11 mouse cellular contexts compared by ENCODE assay signal in the genomic region with DNA sequence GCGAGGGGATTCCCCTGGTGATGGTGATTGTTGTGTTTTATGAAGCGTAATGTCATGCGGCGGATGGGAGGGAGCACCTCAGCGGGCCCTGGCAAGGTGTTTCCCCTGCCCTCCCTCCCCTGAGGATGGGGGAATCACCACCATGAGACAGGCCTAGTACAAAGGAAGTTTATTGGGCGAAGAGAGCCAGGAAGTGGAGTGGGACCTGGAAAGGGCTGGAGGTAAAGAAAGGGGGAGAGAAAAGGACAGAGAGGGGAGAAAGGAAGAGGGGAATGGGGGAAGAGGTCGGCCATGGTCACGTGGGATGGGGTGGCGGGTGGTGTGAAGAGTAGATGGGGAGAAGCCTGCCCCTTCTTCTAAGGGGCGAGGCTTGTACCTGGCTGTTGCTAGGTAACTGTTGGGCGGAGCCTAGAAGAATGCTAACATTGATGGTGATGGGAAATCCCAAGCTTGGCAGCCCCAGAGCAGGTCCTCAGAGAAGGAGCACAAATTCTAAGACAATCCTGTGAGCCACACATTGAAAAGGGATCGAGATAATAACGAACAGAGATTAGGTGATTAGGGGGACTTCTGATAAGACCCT. TPM values are rescaled to one million over a fixed set of nuclear protein-coding genes. Genes with fewer than 3 reads are reported as not detected.
DNase-seq lines count a peak whose midpoint lies in the region; ATAC-seq and TF ChIP-seq lines count a peak whose summit lies in the region.
"Had no signal": no experiment of that assay in that cellular context is flagged by ENCODE, and none has a peak within 500 bp of the region (broad histone marks: within the 10 kb centered on the region; RNA-seq: fewer than 3 reads in every experiment).

No protein-coding gene starts in this region.

- no peak overlapping the region for H3K9ac ChIP-seq in forebrain, embryonic 12.5 days
- no peak overlapping the region for H3K9ac ChIP-seq in midbrain, embryonic 11.5 days (ENCODE audit: low read length)
- no peak overlapping the region for H3K9ac ChIP-seq in midbrain, embryonic 16.5 days (ENCODE audit: low read depth, low read length)
- H3K9ac ChIP-seq in kidney, embryonic 14.5 days (ENCODE audit: low read depth, low read length) = no peak overlapping the region
- H3K9ac ChIP-seq: limb, embryonic 15.5 days had no signal

- H3K27me3 ChIP-seq in forebrain, embryonic 10.5 days (ENCODE audit: poor library complexity, severe bottlenecking) = no peaks in the 10 kb centered on the region
- peaks cover 5% of the 10 kb centered on the region for H3K27me3 ChIP-seq in forebrain, embryonic 12.5 days
- no peaks in the 10 kb centered on the region for H3K27me3 ChIP-seq in midbrain, embryonic 11.5 days (ENCODE audit: control insufficient read depth, insufficient read depth, low read length)
- H3K27me3 ChIP-seq in midbrain, embryonic 16.5 days (ENCODE audit: control insufficient read depth, insufficient read depth, low read depth, low read length) = no peaks in the 10 kb centered on the region
- no peaks in the 10 kb centered on the region for H3K27me3 ChIP-seq in kidney, embryonic 14.5 days (ENCODE audit: control insufficient read depth, insufficient read depth, low read length)
- H3K27me3 ChIP-seq in spleen, adult 2 months (ENCODE audit: control insufficient read depth, insufficient read depth, low read length) = no peaks in the 10 kb centered on the region
- H3K27me3 ChIP-seq: limb, embryonic 15.5 days had no signal

- H3K9me3 ChIP-seq in forebrain, embryonic 10.5 days = no peaks in the 10 kb centered on the region
- no peaks in the 10 kb centered on the region for H3K9me3 ChIP-seq in forebrain, embryonic 12.5 days
- H3K9me3 ChIP-seq in midbrain, embryonic 11.5 days (ENCODE audit: control insufficient read depth, low read length) = no peaks in the 10 kb centered on the region
- H3K9me3 ChIP-seq in midbrain, embryonic 16.5 days (replicated peaks; ENCODE audit: control insufficient read depth, low read length, poor library complexity, severe bottlenecking) = no peaks in the 10 kb centered on the region
- no peaks in the 10 kb centered on the region for H3K9me3 ChIP-seq in kidney, embryonic 14.5 days (ENCODE audit: control insufficient read depth, low read length)
- H3K9me3 ChIP-seq: limb, embryonic 15.5 days had no signal

- DNase-seq in forebrain, embryonic 10.5 days (ENCODE audit: extremely low spot score, low spot score) = no peak
- DNase-seq in midbrain, embryonic 11.5 days (ENCODE audit: low spot score, missing footprints) = peak; percentile 61
- peak; percentile 74 to 80 for DNase-seq in spleen, adult 2 months (ENCODE audit: low read depth in 1 of 2, low spot score in 2 of 2)
- DNase-seq in ovary, postnatal 14 days (ENCODE audit: low spot score) = no peak
- DNase-seq in cerebellum, postnatal 36 days = no peak
- DNase-seq: adrenal gland, postnatal 25 days had no signal

- peak overlapping the region; percentile 12; the same call in 1 of the 2 replicates for H3K27ac ChIP-seq in forebrain, embryonic 10.5 days
- no peak overlapping the region for H3K27ac ChIP-seq in forebrain, embryonic 12.5 days
- no peak overlapping the region for H3K27ac ChIP-seq in midbrain, embryonic 11.5 days (ENCODE audit: low read depth, low read length)
- H3K27ac ChIP-seq in midbrain, embryonic 16.5 days (ENCODE audit: low read length) = no peak overlapping the region
- 0 out of 2 replicates have a peak overlapping the region, but pooled peaks have one; percentile 30 for H3K27ac ChIP-seq in kidney, embryonic 14.5 days (ENCODE audit: low read depth, low read length)
- H3K27ac ChIP-seq in spleen, adult 2 months (ENCODE audit: insufficient read depth, low read length) = no peak overlapping the region
- H3K27ac ChIP-seq: limb, embryonic 15.5 days had no signal

- ATAC-seq in forebrain, embryonic 12.5 days (ENCODE audit: low FRiP score) = no peak
- ATAC-seq in midbrain, embryonic 11.5 days (ENCODE audit: low FRiP score) = no peak
- ATAC-seq in midbrain, embryonic 16.5 days = no peak
- ATAC-seq in kidney, embryonic 14.5 days (ENCODE audit: low FRiP score, low TSS enrichment) = peak; percentile 47; the same call in 1 of the 2 replicates

- H3K4me1 ChIP-seq in forebrain, embryonic 10.5 days = peaks cover 48% of the 10 kb centered on the region
- peaks cover 29% of the 10 kb centered on the region for H3K4me1 ChIP-seq in forebrain, embryonic 12.5 days
- H3K4me1 ChIP-seq in midbrain, embryonic 11.5 days (ENCODE audit: control insufficient read depth, insufficient read depth, low read length) = peaks cover 10% of the 10 kb centered on the region
- H3K4me1 ChIP-seq in midbrain, embryonic 16.5 days (ENCODE audit: control insufficient read depth, insufficient read depth, low read length) = peaks cover 5% of the 10 kb centered on the region; the same call in 1 of the 2 replicates
- peaks cover 20% of the 10 kb centered on the region; the same call in 1 of the 2 replicates for H3K4me1 ChIP-seq in kidney, embryonic 14.5 days (ENCODE audit: control insufficient read depth, insufficient read depth, low read length)
- H3K4me1 ChIP-seq in spleen, adult 2 months (ENCODE audit: control insufficient read depth, insufficient read depth, insufficient read length) = peaks cover 19% of the 10 kb centered on the region

- TF ChIP-seq POLR2A in spleen, adult 2 months (IDR thresholded peaks at IDR 0.05; ENCODE audit: low read depth, low read length) = no peak

- no peak for TF ChIP-seq CTCF in spleen, adult 2 months (IDR thresholded peaks at IDR 0.05; ENCODE audit: extremely low read depth, insufficient read depth, insufficient read length, insufficient replicate concordance)

- H3K4me3 ChIP-seq in forebrain, embryonic 10.5 days = no peak overlapping the region
- no peak overlapping the region for H3K4me3 ChIP-seq in forebrain, embryonic 12.5 days (replicated peaks)
- no peak overlapping the region for H3K4me3 ChIP-seq in midbrain, embryonic 11.5 days (ENCODE audit: low read depth, low read length)
- H3K4me3 ChIP-seq in midbrain, embryonic 16.5 days (ENCODE audit: low read depth, low read length) = no peak overlapping the region
- H3K4me3 ChIP-seq in kidney, embryonic 14.5 days (ENCODE audit: low read length) = no peak overlapping the region
- peak overlapping the region; percentile 21; the same call in 1 of the 2 replicates for H3K4me3 ChIP-seq in spleen, adult 2 months (ENCODE audit: extremely low read depth, insufficient read depth, insufficient read length)
- H3K4me3 ChIP-seq: limb, embryonic 15.5 days had no signal

- H3K36me3 ChIP-seq in forebrain, embryonic 10.5 days (replicated peaks) = no peaks in the 10 kb centered on the region
- no peaks in the 10 kb centered on the region for H3K36me3 ChIP-seq in forebrain, embryonic 12.5 days (replicated peaks)
- H3K36me3 ChIP-seq in midbrain, embryonic 11.5 days (ENCODE audit: control insufficient read depth, insufficient read depth, low read length) = no peaks in the 10 kb centered on the region
- no peaks in the 10 kb centered on the region for H3K36me3 ChIP-seq in midbrain, embryonic 16.5 days (ENCODE audit: control insufficient read depth, insufficient read depth, low read length)
- H3K36me3 ChIP-seq in kidney, embryonic 14.5 days (ENCODE audit: control insufficient read depth, insufficient read depth, low read length) = no peaks in the 10 kb centered on the region
- no peaks in the 10 kb centered on the region for H3K36me3 ChIP-seq in spleen, adult 2 months (ENCODE audit: control insufficient read depth, insufficient read depth, low read length)
- H3K36me3 ChIP-seq: limb, embryonic 15.5 days had no signal

- no peak overlapping the region for H3K4me2 ChIP-seq in forebrain, embryonic 12.5 days
- no peak overlapping the region for H3K4me2 ChIP-seq in midbrain, embryonic 11.5 days
- no peak overlapping the region for H3K4me2 ChIP-seq in midbrain, embryonic 16.5 days (ENCODE audit: low read length)
- no peak overlapping the region for H3K4me2 ChIP-seq in kidney, embryonic 14.5 days (replicated peaks; ENCODE audit: low read depth, low read length)
- H3K4me2 ChIP-seq: limb, embryonic 15.5 days had no signal

- 74% methylated on average over 13 of the region's 13 CpGs for WGBS in forebrain, embryonic 10.5 days
- WGBS in forebrain, embryonic 12.5 days = 72% methylated on average over 13 of the region's 13 CpGs
- 67% methylated on average over 13 of the region's 13 CpGs for WGBS in midbrain, embryonic 11.5 days
- WGBS in midbrain, embryonic 16.5 days = 70% methylated on average over 13 of the region's 13 CpGs
- 66% methylated on average over 13 of the region's 13 CpGs for WGBS in kidney, embryonic 14.5 days
- 35% methylated on average over 13 of the region's 13 CpGs for WGBS in spleen, adult 2 months

RNA-seq across cellular contexts. Expression of gene Upb1, which starts 45.7 kb away (rescaled TPM):
- polyA plus RNA-seq in forebrain, embryonic 10.5 days (2016; fragmentation: Nextera tagmentation; extraction: Ambion mirVana) = 0.06 and 0.15 TPM in 2 replicates
- not detected in 2 replicates for polyA plus RNA-seq in forebrain, embryonic 12.5 days (2016; fragmentation: Nextera tagmentation; extraction: Ambion mirVana)
- polyA plus RNA-seq in midbrain, embryonic 11.5 days (2014; fragmentation: Nextera tagmentation; extraction: Ambion mirVana) = not detected in 2 replicates
- 0.41 and 0.42 TPM in 2 replicates for polyA plus RNA-seq in midbrain, embryonic 16.5 days (2015; fragmentation: Nextera tagmentation; extraction: Ambion mirVana)
- polyA plus RNA-seq in kidney, embryonic 14.5 days (2014; fragmentation: Nextera tagmentation; extraction: Ambion mirVana) = 0.93 and 1.3 TPM in 2 replicates
- polyA plus RNA-seq in spleen, adult 2 months (2012; rRNA removed) = 0.74 and 1.3 TPM in 2 replicates
- polyA plus RNA-seq: neural tube, embryonic 11.5 days had no signal

Comparison
In these comparisons a context has a peak if more than half of its experiments do, and no peak if none do; other contexts are left out.
1. H3K27ac ChIP-seq: peak in forebrain, embryonic 10.5 days (single experiment) and kidney, embryonic 14.5 days (single experiment); none in forebrain, embryonic 12.5 days (single experiment), midbrain, embryonic 11.5 days (single experiment), midbrain, embryonic 16.5 days (single experiment) and spleen, adult 2 months (single experiment).
2. DNase-seq: peak in midbrain, embryonic 11.5 days (single experiment) and spleen, adult 2 months (2 of 2); none in forebrain, embryonic 10.5 days (single experiment), ovary, postnatal 14 days (single experiment) and cerebellum, postnatal 36 days (0 of 2).